Mouse (Mus musculus) spleen, adult 2 months (tissue): Measurements from ENCODE around the gene Runx1.

Source experiments
- CTCF ChIP-seq: fragments of 200-500 bp; IDR thresholded peaks from 2 replicates; pipeline ENCODE4 v1.5.1; 2011; ENCODE audit warnings: mild to moderate bottlenecking, inconsistent platforms; ENCODE audit not compliant: insufficient read depth, insufficient read length, insufficient replicate concordance; ENCODE audit errors: extremely low read depth
- POLR2A ChIP-seq: fragments of 200-500 bp; IDR thresholded peaks from 2 replicates; pipeline ENCODE4 v1.6.1; 2011; ENCODE audit warnings: low read depth, low read length, inconsistent platforms

- TF ChIP-seq POLR2A, result no peak
- TF ChIP-seq CTCF, result no peak
These were observed 174.7 kb downstream of the Runx1 start for GRCm38 (mm10) chr16:92651256-92651655.
